Mouse (Mus musculus) midbrain, embryonic 15.5 days (tissue): ENCODE data around the gene Foxp1. TPM values are rescaled to one million over a fixed set of nuclear protein-coding genes. Genes with fewer than 3 reads are reported as not detected.

Experiments
- ATAC-seq: fragments of 200-750 bp; cut with Nextera tagmentation; replicated peaks from 2 replicates; pipeline ENCODE4 v1.8.0; 2017; ENCODE audit warnings: moderate TSS enrichment
- H3K27ac ChIP-seq: fragments of 300-500 bp; sonication (generic); 2 replicates; pipeline ENCODE4 v1.5.1; 2015; ENCODE audit warnings: mild to moderate bottlenecking, inconsistent platforms
- H3K27me3 ChIP-seq: fragments of 300-500 bp; sonication (generic); replicated peaks from 2 replicates; pipeline ENCODE4 v1.6.1; 2015; ENCODE audit warnings: inconsistent platforms
- H3K36me3 ChIP-seq: fragments of 300-500 bp; sonication (generic); replicated peaks from 2 replicates; pipeline ENCODE4 v1.6.1; 2015; ENCODE audit warnings: inconsistent platforms
- H3K4me1 ChIP-seq: fragments of 300-500 bp; sonication (generic); 2 replicates; pipeline ENCODE4 v1.6.1; 2015; ENCODE audit warnings: inconsistent platforms
- H3K4me2 ChIP-seq: fragments of 300-500 bp; sonication (generic); 2 replicates; pipeline ENCODE4 v1.6.1; 2015; ENCODE audit warnings: inconsistent platforms, mild to moderate bottlenecking, moderate library complexity
- H3K4me3 ChIP-seq: fragments of 300-500 bp; sonication (generic); 2 replicates; pipeline ENCODE4 v1.5.1; 2015; ENCODE audit warnings: mild to moderate bottlenecking, inconsistent platforms
- H3K9ac ChIP-seq: fragments of 300-500 bp; sonication (generic); 2 replicates; pipeline ENCODE4 v1.6.1; 2015; ENCODE audit warnings: mild to moderate bottlenecking, inconsistent platforms
- H3K9me3 ChIP-seq: fragments of 300-500 bp; sonication (generic); 2 replicates; pipeline ENCODE4 v1.6.1; 2016; ENCODE audit warnings: inconsistent platforms
- WGBS: fragments of 180-500 bp; shearing (Covaris S2); methylation state at CpG from one replicate; pipeline ENCODE4 v1.1.7; 2015; ENCODE audit warnings: mixed read lengths; 5-methylcytosine and 5-hydroxymethylcytosine counted together
- polyA plus RNA-seq: library from polyadenylated mRNA; unstranded; fragments of >200 nt; fragmentation: Nextera tagmentation; extraction: Ambion mirVana; gene quantifications from 2 replicates; pipeline ENCODE4 v1.2.1, GENCODE M21; 2015

Gene Foxp1
- polyA plus RNA-seq, 1 experiment from 2014 or later = 84.1 TPM

DNA sequence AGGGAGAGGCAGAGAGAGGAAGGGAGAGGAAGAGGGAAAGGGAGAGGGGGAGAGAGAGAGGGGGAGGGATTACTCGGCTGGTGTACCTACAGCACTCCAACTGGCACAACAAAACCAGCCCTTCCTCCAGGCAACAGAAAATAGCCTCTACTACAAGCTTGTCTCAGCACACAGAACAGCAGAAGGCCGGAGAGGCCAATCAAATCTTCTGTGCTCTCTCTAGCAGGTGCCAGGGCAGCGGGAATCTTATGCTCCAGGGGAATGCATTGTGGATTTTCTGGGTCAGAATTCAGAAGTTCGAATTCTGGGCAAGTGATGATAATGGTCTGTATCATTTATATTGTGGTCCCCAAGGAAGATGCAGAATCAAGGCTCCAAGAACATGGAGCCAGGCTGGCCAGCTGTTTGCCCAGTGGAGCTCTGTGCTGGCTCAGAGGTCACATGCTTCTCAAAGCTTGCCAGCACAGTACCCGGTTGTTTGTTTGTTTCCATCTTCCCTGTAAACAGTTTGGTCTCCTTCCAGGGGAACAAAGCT, 11.8 kb upstream of the Foxp1 start:
- no peaks in the 10 kb centered on the region for H3K4me1 ChIP-seq
- WGBS = 46% methylated on average over 5 of the region's 5 CpGs
- no peaks in the 10 kb centered on the region for H3K27me3 ChIP-seq
- no peaks in the 10 kb centered on the region for H3K9me3 ChIP-seq
- H3K27ac ChIP-seq = no peak overlapping the region
- no peak for ATAC-seq
- H3K4me2 ChIP-seq = no peak overlapping the region
- no peak overlapping the region for H3K4me3 ChIP-seq
- no peaks in the 10 kb centered on the region for H3K36me3 ChIP-seq
- no peak overlapping the region for H3K9ac ChIP-seq

DNA sequence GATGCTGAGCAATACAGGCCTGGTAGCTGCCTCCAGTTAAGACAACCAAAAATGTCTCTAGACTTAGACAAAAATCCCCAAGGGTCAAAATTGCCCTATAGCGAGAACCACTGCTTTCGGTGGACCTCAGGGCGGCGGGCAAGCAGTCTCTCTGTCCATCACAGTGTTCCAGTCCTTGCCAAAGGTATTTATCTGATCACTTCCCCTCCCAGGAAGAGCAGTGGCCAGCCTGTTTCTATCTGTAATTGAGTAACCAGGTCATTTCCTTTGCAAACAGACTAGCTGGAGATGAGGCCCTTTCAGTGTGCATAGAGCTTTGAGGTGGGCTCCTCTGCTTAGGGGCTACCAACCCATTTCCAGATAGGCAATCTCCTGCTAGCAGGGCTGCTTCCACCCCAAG, 9.9 kb upstream of the Foxp1 start:
- H3K9me3 ChIP-seq = no peaks in the 10 kb centered on the region
- H3K4me3 ChIP-seq = no peak overlapping the region
- 93% methylated on average over 4 of the region's 4 CpGs for WGBS
- no peak overlapping the region for H3K4me2 ChIP-seq
- no peaks in the 10 kb centered on the region for H3K4me1 ChIP-seq
- no peaks in the 10 kb centered on the region; the same call in 1 of the 2 replicates for H3K36me3 ChIP-seq
- ATAC-seq = no peak
- no peak overlapping the region for H3K9ac ChIP-seq
- H3K27ac ChIP-seq = no peak overlapping the region
- no peaks in the 10 kb centered on the region for H3K27me3 ChIP-seq

DNA sequence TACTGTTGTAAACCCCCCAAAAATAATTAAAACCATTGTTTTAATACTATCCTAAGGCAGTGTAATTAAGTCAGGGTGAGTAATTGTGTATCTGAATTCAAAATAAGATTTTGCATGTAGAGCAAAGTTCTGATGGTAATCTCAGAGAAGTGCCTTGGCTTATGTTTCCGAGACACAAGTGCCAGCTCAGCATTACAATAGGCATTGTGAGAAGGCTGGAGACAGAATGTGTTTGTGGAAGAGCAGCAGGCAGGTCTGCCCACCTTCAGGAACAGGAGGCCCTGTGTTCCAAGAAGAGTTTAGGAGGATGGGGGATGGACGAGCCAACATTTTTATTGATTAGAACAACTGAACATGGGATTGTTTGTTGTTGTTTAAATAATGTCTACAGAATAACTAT, 6.5 kb upstream of the Foxp1 start:
- H3K36me3 ChIP-seq = no peaks in the 10 kb centered on the region; the same call in 1 of the 2 replicates
- no peak overlapping the region for H3K27ac ChIP-seq
- H3K4me1 ChIP-seq = no peaks in the 10 kb centered on the region
- H3K9ac ChIP-seq = no peak overlapping the region
- H3K4me3 ChIP-seq = no peak overlapping the region
- H3K9me3 ChIP-seq = no peaks in the 10 kb centered on the region
- no peak for ATAC-seq
- no peaks in the 10 kb centered on the region for H3K27me3 ChIP-seq
- H3K4me2 ChIP-seq = no peak overlapping the region
- WGBS = 69% methylated on average over 2 of the region's 2 CpGs

DNA sequence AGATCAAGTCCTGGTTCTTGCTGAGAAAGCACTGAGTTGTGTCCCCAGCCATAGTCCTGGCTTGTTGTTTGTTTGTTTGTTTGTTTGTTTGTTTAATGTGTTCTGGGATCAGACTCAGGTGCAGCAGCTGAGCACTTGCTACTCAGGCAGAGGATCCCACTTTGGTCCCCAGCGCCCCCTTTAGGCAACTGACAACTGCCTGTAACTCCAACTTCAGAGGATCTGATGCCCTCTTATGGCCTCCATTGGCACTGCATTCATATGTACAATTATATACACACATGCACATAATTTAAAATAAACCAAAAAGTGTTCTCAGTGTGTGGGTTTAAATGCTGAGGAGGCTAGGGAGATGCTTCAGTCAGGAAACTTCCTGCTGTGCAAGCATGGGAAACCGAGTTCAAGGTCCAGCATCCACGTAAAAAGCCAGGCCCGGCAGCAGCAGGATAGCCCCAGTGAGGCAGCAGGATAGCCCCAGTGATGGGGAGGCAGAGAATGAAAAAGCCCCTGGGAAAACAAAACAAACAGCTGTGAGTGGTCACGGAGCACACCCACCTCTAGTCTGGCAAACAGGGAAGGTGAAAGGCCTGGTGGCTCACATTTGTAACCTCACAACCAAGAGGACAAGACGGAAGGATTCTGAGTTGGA, 5.1 kb upstream of the Foxp1 start:
- Histone ChIP-seq H3K9me3 (no peaks in the 10 kb centered on the region), H3K4me2 (no peak overlapping the region), H3K9ac (no peak overlapping the region), H3K36me3 (no peaks in the 10 kb centered on the region; the same call in 1 of the 2 replicates), H3K27me3 (no peaks in the 10 kb centered on the region), H3K27ac (no peak overlapping the region), H3K4me1 (no peaks in the 10 kb centered on the region), H3K4me3 (no peak overlapping the region)
- ATAC-seq = no peak
- 90% methylated on average over 6 of the region's 6 CpGs for WGBS

DNA sequence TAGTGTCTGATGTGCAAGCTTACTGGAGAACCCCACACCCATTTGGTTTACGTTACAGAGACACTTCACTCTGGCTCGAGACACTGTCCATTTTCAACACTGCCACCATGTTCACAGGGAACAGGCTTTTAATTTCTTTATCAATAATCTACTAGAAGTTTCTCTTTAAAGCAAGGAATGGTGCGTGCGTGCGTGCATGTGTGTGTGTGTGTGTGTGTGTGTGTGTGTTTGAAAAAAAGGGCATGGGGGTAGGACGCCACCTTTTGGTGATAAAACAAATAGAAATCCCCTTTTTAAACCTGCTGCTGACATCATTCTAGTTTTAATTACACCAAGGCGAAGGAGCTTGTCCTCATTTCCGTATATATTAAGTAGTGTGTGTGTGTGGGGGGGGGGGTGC, 2.8 kb upstream of the Foxp1 start:
- Histone ChIP-seq H3K9ac (no peak overlapping the region), H3K27me3 (no peaks in the 10 kb centered on the region), H3K4me1 (peaks cover 9% of the 10 kb centered on the region; the same call in 1 of the 2 replicates), H3K4me3 (no peak overlapping the region), H3K36me3 (no peaks in the 10 kb centered on the region; the same call in 1 of the 2 replicates), H3K9me3 (no peaks in the 10 kb centered on the region), H3K27ac (no peak overlapping the region), H3K4me2 (no peak overlapping the region)
- ATAC-seq = no peak
- WGBS = 50% methylated on average over 8 of the region's 8 CpGs

DNA sequence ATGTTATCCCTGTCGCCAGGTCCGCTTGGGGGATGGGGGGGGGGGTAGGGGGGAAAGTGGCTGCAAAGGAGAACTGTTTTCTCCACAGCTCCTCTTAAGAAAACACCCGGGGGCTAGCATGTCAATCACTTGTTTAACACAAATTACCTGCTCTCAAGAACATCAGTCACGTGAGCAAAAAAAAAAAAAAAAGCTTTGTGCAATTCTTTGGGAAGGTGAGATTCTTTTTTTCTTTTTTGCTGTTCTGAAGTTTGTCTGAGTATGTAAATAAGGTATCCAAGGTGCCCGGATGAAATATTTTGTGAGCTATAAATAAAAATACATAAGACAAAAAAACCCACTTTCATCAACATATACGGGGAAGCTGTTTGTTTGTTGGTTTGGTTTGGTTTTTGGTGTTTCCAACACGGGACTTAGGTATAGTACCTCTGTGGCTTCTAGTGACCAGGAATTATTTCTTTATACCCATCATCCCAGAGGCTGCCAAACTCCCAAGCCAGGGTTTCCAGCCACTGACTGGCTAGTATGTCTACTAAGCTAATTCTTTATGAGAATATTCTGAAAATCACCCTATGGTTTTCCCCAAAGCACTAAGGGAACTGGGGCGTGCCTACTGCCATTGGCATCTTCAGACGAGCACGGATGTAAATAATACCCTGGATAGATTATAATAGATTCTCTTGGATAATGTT, 1.3 kb upstream of the Foxp1 start:
- Histone ChIP-seq H3K36me3 (no peaks in the 10 kb centered on the region; the same call in 1 of the 2 replicates), H3K4me2 (peak overlapping the region; percentile 99), H3K4me1 (peaks cover 14% of the 10 kb centered on the region), H3K9me3 (no peaks in the 10 kb centered on the region), H3K27me3 (no peaks in the 10 kb centered on the region), H3K9ac (peak overlapping the region; percentile 90), H3K27ac (peak overlapping the region; percentile 99), H3K4me3 (peak overlapping the region; percentile 64)
- ATAC-seq = no peak
- 28% methylated on average over 10 of the region's 10 CpGs for WGBS

DNA sequence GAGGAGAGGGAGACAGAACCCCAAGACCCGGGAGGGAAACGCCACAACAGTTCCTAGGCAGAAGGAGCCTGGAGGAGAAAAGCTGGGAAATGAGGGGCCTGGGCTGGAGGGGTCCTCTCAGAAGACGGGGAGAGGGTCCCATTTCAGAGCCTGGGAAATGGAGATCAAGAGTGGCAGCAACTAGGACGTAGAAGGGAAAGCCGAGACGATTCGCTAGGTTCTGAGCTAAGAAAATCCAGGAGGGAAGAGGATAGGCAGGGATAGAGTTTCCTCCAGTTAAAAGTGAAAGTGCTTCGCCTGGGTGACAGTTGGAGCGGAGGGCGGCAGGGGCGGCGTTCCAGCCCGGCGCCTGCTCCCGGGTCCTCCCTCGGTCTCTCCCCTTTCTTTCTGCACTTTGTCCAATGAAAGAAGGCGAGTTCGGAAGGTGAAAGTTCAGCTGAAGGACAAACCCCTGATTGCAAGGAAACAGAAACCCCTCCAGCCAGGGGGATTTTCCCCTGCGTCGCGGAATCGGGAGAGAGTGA, 650 bp upstream of the Foxp1 start:
- H3K4me2 ChIP-seq = peak overlapping the region; percentile 99
- peak overlapping the region; percentile 90 for H3K9ac ChIP-seq
- no peaks in the 10 kb centered on the region; the same call in 1 of the 2 replicates for H3K36me3 ChIP-seq
- no peaks in the 10 kb centered on the region for H3K27me3 ChIP-seq
- peak; percentile 60 for ATAC-seq
- under 1% methylated on average over 22 of the region's 22 CpGs for WGBS
- peak overlapping the region; percentile 64 for H3K4me3 ChIP-seq
- H3K27ac ChIP-seq = peak overlapping the region; percentile 99
- H3K4me1 ChIP-seq = peaks cover 14% of the 10 kb centered on the region
- no peaks in the 10 kb centered on the region for H3K9me3 ChIP-seq

DNA sequence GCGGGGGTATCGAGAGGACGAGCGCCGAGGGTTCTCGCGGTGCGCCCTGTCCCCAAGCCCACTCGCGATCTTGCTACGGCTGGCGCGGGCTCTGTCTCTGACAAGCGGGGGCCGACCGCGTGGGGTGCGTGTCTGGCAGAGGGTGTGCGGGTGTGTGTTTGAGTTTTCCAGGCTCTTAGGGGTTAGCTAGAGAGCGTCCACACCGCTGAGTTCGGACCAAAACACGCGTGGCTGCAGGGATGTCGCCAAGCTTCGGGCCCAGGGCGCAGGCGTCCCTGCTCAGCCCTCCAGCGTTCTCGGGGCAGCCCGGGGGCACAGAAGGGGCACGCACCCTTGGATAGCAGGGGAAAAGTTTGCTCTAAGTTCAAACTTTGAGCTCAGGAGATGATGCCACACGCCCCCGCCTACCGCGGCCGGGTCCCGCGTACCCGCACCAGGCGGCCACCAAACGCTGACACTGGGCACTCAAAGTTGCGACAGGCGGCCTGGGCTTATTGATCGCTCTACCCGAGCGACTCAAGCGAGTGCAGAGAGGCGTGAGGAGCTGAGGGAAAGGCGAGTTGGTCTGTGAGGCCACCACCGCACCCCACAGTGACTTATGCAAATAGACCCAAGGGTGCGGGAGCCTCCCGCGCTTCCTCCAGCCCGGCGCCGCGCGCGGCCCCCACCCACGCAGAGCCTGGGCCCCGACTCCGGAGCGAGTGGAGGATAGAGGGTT, 721 bp downstream of the Foxp1 start:
- Histone ChIP-seq H3K36me3 (no peaks in the 10 kb centered on the region), H3K9ac (peak overlapping the region; percentile 90), H3K27ac (peak overlapping the region; percentile 99), H3K4me2 (peak overlapping the region; percentile 99), H3K4me3 (peak overlapping the region; percentile 64), H3K9me3 (no peaks in the 10 kb centered on the region), H3K4me1 (peaks cover 14% of the 10 kb centered on the region), H3K27me3 (no peaks in the 10 kb centered on the region)
- WGBS = under 1% methylated on average over 64 of the region's 64 CpGs
- ATAC-seq = peak; percentile 37

DNA sequence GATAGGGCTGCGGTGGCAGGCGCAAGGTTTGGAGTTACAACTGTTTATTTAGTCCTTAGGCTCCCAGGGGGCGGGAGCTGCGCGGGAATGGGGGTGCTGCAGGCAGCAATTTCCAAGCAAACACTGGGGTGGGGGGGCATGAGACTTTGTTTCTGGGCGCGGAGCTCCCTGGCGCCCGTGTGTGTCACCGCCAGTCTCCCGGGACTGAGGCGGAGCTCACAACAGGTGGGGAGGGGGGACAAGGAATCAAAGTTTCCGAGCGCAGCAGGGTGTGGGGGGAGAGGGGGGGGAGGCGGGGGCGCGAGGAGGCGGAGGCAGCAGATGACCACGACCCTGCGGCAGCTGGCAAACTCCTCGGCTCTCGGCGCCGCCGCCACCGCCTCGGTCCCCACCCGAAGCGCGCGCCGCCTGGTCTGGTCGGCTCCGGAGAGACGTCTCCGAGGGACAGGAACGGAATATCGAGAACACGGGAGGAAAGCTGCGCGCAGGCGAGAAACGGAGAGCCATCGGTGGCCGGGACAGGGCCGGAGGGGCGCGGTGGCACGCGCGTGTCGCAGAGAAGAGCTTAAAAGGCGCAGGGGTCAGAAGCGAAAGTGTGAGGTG, 1.4 kb downstream of the Foxp1 start:
- peak overlapping the region; percentile 99 for H3K27ac ChIP-seq
- WGBS = under 1% methylated on average over 52 of the region's 54 CpGs
- peak; percentile 43 for ATAC-seq
- peak overlapping the region; percentile 90 for H3K9ac ChIP-seq
- H3K36me3 ChIP-seq = no peaks in the 10 kb centered on the region
- no peaks in the 10 kb centered on the region for H3K27me3 ChIP-seq
- peak overlapping the region; percentile 99 for H3K4me2 ChIP-seq
- no peaks in the 10 kb centered on the region for H3K9me3 ChIP-seq
- H3K4me3 ChIP-seq = peak overlapping the region; percentile 64
- H3K4me1 ChIP-seq = peaks cover 14% of the 10 kb centered on the region

DNA sequence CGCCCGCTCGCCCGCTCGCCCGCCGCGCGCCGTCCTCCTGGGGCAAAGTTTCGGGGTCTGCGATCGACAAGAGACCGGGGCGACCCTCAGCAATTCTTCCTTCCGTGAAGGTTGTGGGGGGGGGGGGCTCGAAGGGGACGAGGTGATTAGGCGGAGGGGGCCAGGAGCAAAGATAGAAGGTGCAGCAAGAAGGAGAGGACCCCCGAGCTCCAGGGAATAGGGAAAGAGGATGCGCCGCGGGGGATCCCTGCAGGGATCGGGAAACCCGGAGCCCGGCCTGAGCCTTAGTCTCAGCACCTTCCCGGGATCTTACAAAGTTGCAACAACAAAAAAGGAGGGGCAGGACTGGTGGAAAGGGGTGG, 1.9 kb downstream of the Foxp1 start:
- H3K9ac ChIP-seq = peak overlapping the region; percentile 90

DNA sequence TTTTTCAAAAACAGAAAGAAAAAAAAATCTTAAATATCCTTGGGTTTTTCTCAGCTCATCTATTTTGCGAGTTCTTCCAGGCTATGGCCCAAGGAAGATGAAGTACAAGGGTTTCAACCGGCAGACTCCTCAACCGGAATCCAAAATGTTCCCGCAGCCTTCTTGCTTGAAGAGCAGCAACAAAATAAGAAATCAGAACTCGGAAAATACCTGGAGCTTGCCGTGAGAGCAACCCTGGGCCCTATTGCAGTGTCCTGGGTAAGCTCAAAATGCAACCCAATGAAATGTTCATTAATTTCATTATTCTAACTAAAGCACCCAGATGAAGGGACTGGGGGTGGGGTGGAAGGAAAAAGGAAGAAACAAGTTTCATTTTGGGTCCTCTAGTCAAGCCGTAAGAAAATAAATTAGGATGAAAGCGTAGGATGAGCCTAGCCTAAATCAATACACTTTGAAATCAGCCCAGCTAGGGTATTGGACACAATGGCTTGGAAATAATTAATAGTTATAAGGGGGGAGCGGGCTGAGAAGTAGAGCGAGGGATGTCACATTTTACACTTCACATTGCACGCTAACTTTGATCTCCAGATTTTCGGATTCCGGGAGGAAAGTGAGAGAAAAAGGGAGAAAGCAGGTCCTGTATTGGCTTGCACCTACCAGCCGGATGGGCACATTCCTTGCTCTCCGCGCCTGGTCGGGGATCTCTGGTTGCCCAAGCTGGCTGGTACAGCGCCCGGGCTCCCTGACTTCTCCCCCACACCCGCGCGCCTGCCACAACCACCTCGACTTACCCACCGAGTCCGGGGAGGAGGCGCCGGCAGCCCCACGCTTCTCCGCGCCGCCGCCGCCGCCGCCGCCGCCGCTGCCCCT, 2.5 kb downstream of the Foxp1 start:
- 2% methylated on average over 37 of the region's 38 CpGs for WGBS
- Histone ChIP-seq H3K9me3 (no peaks in the 10 kb centered on the region), H3K4me2 (peak overlapping the region; percentile 99), H3K9ac (peak overlapping the region; percentile 90), H3K4me1 (peaks cover 14% of the 10 kb centered on the region), H3K4me3 (peak overlapping the region; percentile 64), H3K27me3 (no peaks in the 10 kb centered on the region), H3K27ac (peak overlapping the region; percentile 99), H3K36me3 (no peaks in the 10 kb centered on the region)
- no peak; the same call in 1 of the 2 replicates for ATAC-seq

More for the DNA sequence above, 1.9 kb downstream of the Foxp1 start:
- Histone ChIP-seq H3K9me3 (no peaks in the 10 kb centered on the region), H3K4me2 (peak overlapping the region; percentile 99), H3K27ac (peak overlapping the region; percentile 99), H3K27me3 (no peaks in the 10 kb centered on the region), H3K4me1 (peaks cover 14% of the 10 kb centered on the region), H3K4me3 (peak overlapping the region; percentile 64), H3K36me3 (no peaks in the 10 kb centered on the region)
- ATAC-seq = peak; percentile 50
- under 1% methylated on average over 27 of the region's 27 CpGs for WGBS
